Mouse (Mus musculus) limb, embryonic 14.5 days (tissue): ENCODE results near the gene Zfp385b. TPM values are rescaled to one million over a fixed set of nuclear protein-coding genes. Genes with fewer than 3 reads are reported as not detected.

Experiments
- ATAC-seq: fragments of 200-750 bp; cut with Nextera tagmentation; 2 replicates; pipeline ENCODE4 v1.8.0; 2017; ENCODE audit warnings: low read depth, moderate number of reproducible peaks, moderate TSS enrichment; ENCODE audit not compliant: low FRiP score
- DNase-seq: peaks from one replicate; pipeline ENCODE4 v3.0.0-alpha.2; 2015; ENCODE audit warnings: low spot score
- H3K27ac ChIP-seq: fragments of 300-500 bp; sonication (generic); replicated peaks from 2 replicates; pipeline ENCODE4 v1.5.1; 2014; ENCODE audit warnings: low read depth, mild to moderate bottlenecking, low read length, moderate library complexity, mixed read lengths
- H3K27me3 ChIP-seq: fragments of 300-500 bp; sonication (generic); 2 replicates; pipeline ENCODE4 v1.6.1; 2014; ENCODE audit warnings: low read length, mixed read lengths; ENCODE audit not compliant: control insufficient read depth, insufficient read depth
- H3K36me3 ChIP-seq: fragments of 300-500 bp; sonication (generic); 2 replicates; pipeline ENCODE4 v1.6.1; 2014; ENCODE audit warnings: mild to moderate bottlenecking, low read length, moderate library complexity, mixed read lengths; ENCODE audit not compliant: control insufficient read depth, insufficient read depth
- H3K4me1 ChIP-seq: fragments of 300-500 bp; sonication (generic); 2 replicates; pipeline ENCODE4 v1.6.1; 2014; ENCODE audit warnings: antibody characterized with exemption, low read length, mixed read lengths; ENCODE audit not compliant: control insufficient read depth, insufficient read depth
- H3K4me2 ChIP-seq: fragments of 300-500 bp; sonication (generic); replicated peaks from 2 replicates; pipeline ENCODE4 v1.6.1; 2014; ENCODE audit warnings: low read depth, mild to moderate bottlenecking, low read length, moderate library complexity; ENCODE audit not compliant: severe bottlenecking
- H3K4me3 ChIP-seq: fragments of 300-500 bp; sonication (generic); replicated peaks from 2 replicates; pipeline ENCODE4 v1.5.1; 2014; ENCODE audit warnings: low read length
- H3K9ac ChIP-seq: fragments of 300-500 bp; sonication (generic); 2 replicates; pipeline ENCODE4 v1.6.1; 2014; ENCODE audit warnings: mild to moderate bottlenecking, low read depth, low read length, moderate library complexity; ENCODE audit not compliant: severe bottlenecking
- H3K9me3 ChIP-seq: fragments of 300-500 bp; sonication (generic); 2 replicates; pipeline ENCODE4 v1.6.1; 2016; ENCODE audit warnings: low read length; ENCODE audit not compliant: control insufficient read depth
- POLR2A ChIP-seq: fragments of 200-500 bp; IDR thresholded peaks from 2 replicates; pipeline ENCODE4 v1.8.0; 2012; ENCODE audit warnings: inconsistent platforms, mild to moderate bottlenecking, moderate library complexity, borderline replicate concordance; ENCODE audit not compliant: insufficient read depth, insufficient read length; ENCODE audit errors: extremely low read depth
- WGBS: fragments of 180-500 bp; shearing (Covaris S2); extraction: QIAGEN DNeasy Blood & Tissue Kit; methylation state at CpG from one replicate; pipeline ENCODE4 v1.1.7; 2014; 5-methylcytosine and 5-hydroxymethylcytosine counted together
- polyA plus RNA-seq, 2 experiments: library from polyadenylated mRNA; depleted of rRNA in 1 of 2; stranded (reverse) in 1 of 2; unstranded in 1 of 2; fragments of >200 nt; fragmentation: Nextera tagmentation in 1 of 2; extraction: Ambion mirVana in 1 of 2; gene quantifications; 2 replicates each; pipeline versions ENCODE4 v1.2.1 to v1.2.3; 2012 to 2014

The Zfp385b gene
- polyA plus RNA-seq, 2 experiments = 12.0 to 13.8 TPM

DNA sequence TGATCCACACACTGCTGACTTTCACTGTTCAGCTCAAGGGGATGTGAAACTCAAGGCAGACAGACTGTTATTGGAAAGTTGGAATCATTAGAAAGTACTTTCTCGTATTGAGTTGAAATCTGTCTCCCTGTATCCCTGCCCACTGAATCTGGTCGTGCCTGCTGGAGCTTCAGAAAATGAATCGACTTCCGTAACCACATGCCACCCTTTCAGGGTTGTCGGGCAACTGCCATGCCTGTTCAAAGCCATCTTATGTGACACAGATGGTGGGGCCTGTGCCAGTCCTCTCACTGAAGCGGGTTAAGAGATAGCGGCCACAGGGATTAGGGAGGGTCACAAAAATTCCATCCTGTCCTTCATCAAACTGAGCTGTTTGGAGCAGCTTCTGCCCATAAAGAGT lies 14.7 kb downstream of the Zfp385b start:
- no peaks in the 10 kb centered on the region for H3K9me3 ChIP-seq
- no peak overlapping the region for H3K4me3 ChIP-seq
- TF ChIP-seq POLR2A = no peak
- DNase-seq (no peak), ATAC-seq (no peak)
- WGBS = 76% methylated on average over 7 of the region's 7 CpGs
- H3K27ac ChIP-seq = no peak overlapping the region
- H3K36me3 ChIP-seq = no peaks in the 10 kb centered on the region
- H3K4me1 ChIP-seq = no peaks in the 10 kb centered on the region
- H3K4me2 ChIP-seq = no peak overlapping the region
- H3K27me3 ChIP-seq = no peaks in the 10 kb centered on the region
- no peak overlapping the region for H3K9ac ChIP-seq

DNA sequence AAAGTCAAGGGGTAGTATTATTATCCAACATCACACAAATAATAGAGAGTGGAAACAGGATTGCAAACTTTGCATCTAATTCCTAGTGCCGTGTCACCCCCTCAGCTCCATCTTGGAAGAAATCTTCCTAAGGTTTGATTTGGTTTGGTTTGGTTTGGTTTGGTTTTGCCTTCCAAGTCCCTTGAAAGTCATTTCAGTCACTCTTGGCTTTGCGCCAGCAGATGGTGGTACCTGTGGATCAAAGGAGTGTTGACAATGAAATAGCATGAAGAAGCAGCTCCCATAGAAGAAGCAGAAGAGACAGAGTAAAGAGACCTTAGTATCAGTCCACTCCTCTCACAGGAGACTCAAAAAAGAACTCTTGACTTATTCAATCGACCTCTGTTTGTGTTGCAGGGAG lies 17.1 kb downstream of the Zfp385b start:
- Histone ChIP-seq H3K36me3 (no peaks in the 10 kb centered on the region), H3K4me2 (no peak overlapping the region), H3K4me3 (no peak overlapping the region), H3K27ac (no peak overlapping the region), H3K9me3 (no peaks in the 10 kb centered on the region), H3K4me1 (no peaks in the 10 kb centered on the region), H3K27me3 (no peaks in the 10 kb centered on the region), H3K9ac (no peak overlapping the region)
- TF ChIP-seq POLR2A = no peak
- ATAC-seq (no peak), DNase-seq (no peak)
- 88% methylated on average over 3 of the region's 3 CpGs for WGBS

DNA sequence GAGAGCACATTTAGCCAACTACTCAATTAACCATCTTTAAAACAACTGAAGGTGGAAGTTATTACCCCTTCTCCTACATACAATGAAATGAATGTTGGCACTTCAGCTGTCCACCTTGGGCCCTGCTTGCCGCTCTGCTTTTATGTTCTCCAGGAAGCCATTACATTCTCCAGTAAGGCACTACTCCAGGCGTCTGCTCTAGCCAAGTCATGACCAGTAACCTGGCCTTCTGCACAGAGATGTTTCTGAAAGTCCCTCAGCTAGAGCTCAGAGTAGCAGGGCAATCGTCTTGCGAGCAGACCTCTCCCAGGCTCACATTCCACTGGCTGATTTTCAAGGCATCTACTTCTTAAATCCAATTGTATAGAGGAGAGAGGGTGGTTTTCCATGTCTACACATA lies 18.0 kb downstream of the Zfp385b start:
- no peak for TF ChIP-seq POLR2A
- WGBS = 72% methylated on average over 4 of the region's 4 CpGs
- no peak for ATAC-seq
- Histone ChIP-seq H3K9me3 (no peaks in the 10 kb centered on the region), H3K27me3 (no peaks in the 10 kb centered on the region), H3K36me3 (no peaks in the 10 kb centered on the region), H3K4me3 (no peak overlapping the region), H3K4me1 (no peaks in the 10 kb centered on the region), H3K9ac (no peak overlapping the region), H3K27ac (no peak overlapping the region), H3K4me2 (no peak overlapping the region)
- no peak for DNase-seq

DNA sequence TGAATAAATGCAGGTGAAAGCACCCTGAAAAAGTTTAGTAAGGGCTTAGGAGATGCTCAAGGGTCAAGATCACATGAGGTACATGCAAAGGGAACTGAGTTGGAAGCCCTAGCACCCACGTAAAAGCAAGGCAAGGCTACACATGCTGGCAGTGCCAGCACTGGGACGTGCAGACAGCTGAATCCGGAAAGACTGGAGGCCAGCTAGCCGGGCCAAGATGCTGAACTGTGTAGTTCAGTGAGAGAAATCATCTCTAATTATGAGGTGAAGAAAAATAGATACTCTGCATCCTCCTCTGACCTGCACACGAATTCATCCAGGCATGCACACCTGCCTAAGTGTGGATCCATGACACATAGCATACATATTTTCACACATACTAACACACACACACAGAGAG lies 18.4 kb downstream of the Zfp385b start:
- Histone ChIP-seq H3K27me3 (no peaks in the 10 kb centered on the region), H3K27ac (no peak overlapping the region), H3K4me1 (no peaks in the 10 kb centered on the region), H3K9me3 (no peaks in the 10 kb centered on the region), H3K4me3 (no peak overlapping the region), H3K4me2 (no peak overlapping the region), H3K9ac (no peak overlapping the region), H3K36me3 (no peaks in the 10 kb centered on the region)
- no peak for ATAC-seq
- DNase-seq = no peak
- TF ChIP-seq POLR2A = no peak
- WGBS = 88% methylated on average over 5 of the region's 5 CpGs

DNA sequence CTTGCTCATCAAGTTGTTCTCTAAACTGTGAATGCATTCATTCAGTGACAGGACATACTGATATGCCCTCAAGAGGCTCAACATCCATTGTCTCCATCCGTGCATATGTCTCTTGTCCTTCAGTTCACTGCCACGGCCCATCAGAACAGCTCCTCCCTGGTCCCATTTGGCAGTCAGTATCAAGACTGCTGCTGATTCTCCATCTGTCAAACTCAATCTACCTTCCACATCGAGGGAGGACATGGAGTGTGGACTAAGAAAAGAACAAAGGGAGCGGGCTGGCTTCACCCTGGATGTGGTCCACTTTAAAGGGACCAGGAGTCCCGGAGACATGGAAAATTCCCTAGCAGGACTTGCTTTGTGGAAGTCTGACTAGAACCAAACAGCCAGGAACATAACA lies 22.2 kb downstream of the Zfp385b start:
- Histone ChIP-seq H3K27me3 (no peaks in the 10 kb centered on the region), H3K27ac (no peak overlapping the region), H3K4me3 (no peak overlapping the region), H3K36me3 (no peaks in the 10 kb centered on the region), H3K4me1 (no peaks in the 10 kb centered on the region), H3K9ac (no peak overlapping the region), H3K4me2 (no peak overlapping the region), H3K9me3 (no peaks in the 10 kb centered on the region)
- 65% methylated on average over 5 of the region's 5 CpGs for WGBS
- TF ChIP-seq POLR2A = no peak
- no peak for ATAC-seq
- no peak for DNase-seq
